Mouse (Mus musculus) gastrocnemius, adult 8-10 months (tissue): Measurements from ENCODE around the gene Krt32. TPM values are rescaled to one million over a fixed set of nuclear protein-coding genes. Genes with fewer than 3 reads are reported as not detected.

Experiments used
- DNase-seq, 2 experiments: peaks; one replicate each; pipeline ENCODE4 v3.0.0; 2022; ENCODE audit warnings: low spot score in 2 of 2
- total RNA-seq, 4 experiments: library from RNA; stranded (reverse); gene quantifications; 2 replicates each; pipeline ENCODE4 v1.2.4; 2022

The Krt32 gene
- total RNA-seq, result not detected

DNA sequence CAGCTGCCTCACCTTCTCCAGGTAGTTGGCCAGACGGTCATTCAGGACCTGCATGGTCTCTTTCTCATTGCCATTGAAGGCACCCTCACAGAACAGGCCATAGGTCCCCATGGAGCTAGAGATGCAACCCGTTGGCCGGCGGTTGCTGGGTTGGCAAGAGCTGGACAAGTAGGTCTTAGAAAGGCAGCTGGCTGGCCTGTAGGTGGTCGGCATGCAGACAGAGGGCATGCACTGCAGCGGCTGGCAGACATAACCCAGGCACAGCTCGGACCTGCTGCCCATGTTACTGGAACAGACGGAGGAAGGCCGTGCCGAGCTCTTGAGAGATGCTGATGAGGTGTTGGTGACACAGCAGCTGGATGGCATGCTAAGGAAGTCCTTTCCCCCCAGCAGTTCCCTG, at the start of gene Krt32:
Krt32 (minus strand) TSS at position 366 of the 400 bp plus-strand sequence.
- DNase-seq, result no peak

DNA sequence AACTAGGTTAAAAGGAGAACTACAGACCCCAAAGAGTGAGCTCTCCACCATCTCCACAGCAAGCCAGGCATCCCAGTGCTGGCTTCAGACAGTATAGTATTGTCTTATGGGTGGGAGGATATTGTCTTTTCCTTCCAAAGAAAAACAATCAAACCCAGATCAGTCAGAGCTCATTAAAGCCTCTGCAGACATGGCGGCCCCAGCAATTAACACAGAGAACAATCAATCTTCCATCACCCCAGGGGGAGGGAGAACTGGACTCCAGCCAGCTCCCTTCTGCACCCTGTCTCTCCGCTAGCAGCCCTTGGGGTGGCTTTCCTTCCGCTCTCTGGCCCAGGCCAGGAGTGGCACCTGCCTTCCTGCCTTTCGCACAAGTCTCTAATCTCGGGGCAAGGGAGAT, 49.7 kb upstream of the Krt32 start:
- DNase-seq, result no peak

DNA sequence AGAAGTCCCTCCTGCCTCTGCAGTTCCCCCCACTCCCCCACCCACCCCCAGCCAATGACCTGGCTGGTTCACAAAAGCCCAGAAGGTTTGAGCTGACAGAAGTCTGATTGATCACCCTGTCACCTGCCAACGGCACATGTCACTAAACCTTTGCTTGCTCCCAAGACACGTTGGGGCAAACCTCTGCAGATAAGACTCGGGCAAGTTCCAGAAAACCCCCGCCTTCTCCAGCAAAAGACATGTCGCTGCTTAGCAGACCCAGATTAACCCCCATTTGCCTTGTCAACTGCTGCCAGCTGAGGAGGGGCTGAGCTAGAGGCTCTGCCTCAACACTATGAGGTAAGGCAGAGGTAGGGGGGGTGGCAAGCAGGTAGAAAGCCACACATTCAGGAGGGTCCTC, 48.5 kb upstream of the Krt32 start:
- no peak for DNase-seq

DNA sequence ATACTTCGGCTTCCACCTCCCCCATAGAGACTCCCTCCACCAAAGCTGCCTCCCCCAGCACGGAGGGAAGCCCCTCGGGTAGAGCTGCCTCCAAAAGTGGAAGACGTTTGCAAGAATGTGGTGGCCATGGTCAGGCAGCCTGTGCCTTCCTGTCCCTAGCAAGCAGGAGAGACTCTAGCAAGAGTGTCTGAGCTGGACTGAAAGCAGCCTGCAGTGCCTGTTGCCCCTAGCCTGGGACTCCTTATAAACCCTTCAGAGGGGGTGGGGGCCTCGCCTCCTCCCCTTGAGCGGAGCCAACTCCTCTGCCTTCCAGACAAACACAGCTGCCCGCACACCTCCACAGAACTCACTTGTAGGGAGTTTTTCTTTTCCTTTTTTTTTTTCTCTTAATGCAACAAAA, 47.7 kb upstream of the Krt32 start, which contains the start of gene Krt15:
Krt15 (minus strand) TSS at position 198 of the 400 bp plus-strand sequence.
- DNase-seq, result no peak

DNA sequence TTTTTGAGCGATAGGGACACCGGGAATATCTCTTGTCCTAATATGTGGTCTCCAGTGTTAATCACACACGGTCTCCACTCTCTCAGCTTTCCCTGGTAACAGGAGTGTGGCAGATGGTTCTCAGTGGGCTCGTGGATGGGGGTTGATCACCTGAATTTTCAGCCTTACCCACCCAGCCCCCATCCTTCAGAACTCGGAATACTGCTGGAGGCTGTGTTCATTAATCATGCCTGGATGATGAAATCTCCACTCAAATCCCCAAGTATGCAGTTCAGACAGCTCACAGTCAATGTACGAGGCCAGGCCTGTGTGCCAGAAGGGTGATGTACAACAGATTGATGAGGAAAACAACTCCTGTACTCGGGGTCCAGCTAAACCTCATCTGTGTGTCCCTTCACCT, 36.9 kb upstream of the Krt32 start:
- DNase-seq, result no peak

DNA sequence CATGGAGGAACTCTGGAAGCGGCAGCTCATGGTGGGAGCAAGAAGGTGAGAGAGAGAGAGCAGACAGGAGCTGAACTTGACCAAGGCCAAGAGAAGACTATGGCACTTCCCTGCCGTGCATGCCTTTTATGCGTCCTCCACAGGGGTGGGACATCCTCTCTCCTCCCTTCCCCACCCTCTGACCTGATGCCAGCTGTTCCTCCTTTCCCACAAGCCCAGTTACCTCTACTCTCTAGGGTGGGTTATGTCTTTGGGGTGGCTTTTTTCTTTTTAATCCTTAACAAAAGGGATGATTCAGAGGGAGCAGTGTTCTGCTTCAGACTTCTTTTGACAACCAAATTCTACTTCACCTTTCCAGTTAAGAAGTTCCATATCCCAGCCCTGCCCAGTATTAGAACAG, 33.4 kb upstream of the Krt32 start, which contains the start of gene Krt13:
Krt13 (minus strand) TSS at position 101 of the 400 bp plus-strand sequence.
- no peak for DNase-seq

DNA sequence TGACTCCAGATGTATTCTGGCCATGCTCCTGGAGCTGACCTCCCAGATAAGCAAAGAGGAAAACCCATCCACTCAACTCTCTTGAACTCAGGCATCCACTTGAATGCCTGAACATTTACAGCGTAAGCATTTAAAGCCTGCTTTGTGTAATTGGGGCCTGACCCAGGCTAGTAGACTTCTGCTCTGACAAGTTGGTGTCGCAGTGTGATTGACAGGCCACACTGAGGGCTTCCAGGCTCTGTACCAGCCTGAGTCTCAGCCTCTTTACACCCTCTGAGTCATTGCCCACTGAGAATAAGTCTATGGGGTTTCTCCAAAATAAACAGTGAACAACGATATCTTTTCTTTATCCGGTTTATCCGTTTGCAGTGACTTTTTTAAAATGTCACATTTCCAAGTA, 32.3 kb upstream of the Krt32 start:
- no peak for DNase-seq

DNA sequence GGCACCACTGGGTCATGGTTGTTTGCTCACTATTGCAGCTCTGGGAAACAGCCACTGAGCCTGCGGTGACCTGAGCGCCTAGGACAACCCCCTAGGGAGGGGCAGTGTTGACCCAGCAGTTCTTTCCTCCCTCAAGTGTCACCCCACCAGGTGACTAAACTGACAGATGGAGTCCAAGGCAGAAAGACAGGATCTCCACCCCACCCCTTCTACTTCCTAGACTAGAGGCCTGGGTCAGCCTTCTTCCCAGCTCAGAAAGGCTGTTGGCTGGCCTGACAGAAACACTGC, 25.7 kb upstream of the Krt32 start:
- DNase-seq, result no peak

DNA sequence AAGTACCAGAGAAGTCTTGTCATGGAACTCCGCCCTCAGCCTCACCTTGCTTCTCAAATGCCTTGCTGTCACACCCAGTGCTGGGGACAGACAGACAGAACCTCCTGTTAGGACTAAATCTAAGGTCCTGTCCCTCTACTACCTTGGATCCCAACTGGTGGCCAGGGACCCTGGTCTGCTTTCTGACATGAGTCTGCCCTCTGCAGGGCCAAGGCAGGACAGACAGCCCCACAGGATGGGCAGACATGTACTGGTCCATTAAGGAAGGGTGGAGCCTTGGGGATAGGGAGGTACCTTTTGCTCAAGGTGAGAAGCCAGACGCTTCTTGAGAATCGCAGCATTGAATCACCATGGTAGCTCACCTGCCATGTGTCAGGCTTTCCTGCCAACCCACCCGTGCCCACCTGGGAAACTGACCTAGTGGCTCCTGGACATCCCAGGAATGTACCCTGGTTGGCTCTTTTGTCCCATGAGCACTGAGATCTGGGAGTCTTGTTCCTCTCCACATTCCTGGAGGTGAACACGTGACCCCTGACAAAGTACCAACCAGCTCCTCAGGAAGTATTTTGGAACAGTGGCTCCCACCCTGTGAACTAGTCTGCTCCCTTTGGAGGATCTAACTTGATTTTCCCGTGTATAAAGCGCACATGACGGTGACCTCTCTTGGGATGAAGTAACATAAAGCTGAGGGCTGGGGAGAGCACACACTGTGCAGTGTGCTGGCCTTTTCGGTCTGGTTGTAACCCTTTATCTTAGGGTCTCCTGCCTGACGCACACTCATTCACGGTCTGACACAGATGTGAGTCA, 25.1 kb upstream of the Krt32 start:
- no peak for DNase-seq

DNA sequence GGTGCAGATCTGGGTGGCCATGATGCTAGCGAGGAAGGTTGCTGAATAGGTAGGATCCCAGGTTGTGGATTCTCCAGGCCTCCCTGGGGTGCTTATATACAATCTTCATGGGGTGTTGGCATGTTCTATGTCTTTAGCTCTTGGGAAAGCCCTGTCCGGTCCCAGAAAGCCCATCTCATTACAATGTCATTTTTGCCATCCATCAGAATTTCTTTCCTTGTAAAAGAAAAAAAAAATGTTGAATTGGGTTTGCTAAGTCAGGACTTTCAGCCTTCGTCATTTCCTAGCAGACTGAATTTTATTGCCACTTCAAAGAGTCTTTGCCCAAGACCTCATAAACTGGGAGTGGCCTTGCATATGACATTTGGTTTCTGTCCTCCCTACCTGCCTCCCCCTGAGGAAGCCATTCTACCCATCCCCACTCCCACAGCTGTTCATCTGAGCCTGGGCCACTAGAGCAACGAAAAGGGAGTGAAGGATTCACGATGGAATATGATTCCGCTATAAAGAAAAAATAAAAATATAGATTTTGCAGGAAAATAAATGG, 17.6 kb upstream of the Krt32 start, which contains the start of gene Krt36:
Krt36 (minus strand) TSS at position 51 of the 547 bp plus-strand sequence.
- no peak for DNase-seq

DNA sequence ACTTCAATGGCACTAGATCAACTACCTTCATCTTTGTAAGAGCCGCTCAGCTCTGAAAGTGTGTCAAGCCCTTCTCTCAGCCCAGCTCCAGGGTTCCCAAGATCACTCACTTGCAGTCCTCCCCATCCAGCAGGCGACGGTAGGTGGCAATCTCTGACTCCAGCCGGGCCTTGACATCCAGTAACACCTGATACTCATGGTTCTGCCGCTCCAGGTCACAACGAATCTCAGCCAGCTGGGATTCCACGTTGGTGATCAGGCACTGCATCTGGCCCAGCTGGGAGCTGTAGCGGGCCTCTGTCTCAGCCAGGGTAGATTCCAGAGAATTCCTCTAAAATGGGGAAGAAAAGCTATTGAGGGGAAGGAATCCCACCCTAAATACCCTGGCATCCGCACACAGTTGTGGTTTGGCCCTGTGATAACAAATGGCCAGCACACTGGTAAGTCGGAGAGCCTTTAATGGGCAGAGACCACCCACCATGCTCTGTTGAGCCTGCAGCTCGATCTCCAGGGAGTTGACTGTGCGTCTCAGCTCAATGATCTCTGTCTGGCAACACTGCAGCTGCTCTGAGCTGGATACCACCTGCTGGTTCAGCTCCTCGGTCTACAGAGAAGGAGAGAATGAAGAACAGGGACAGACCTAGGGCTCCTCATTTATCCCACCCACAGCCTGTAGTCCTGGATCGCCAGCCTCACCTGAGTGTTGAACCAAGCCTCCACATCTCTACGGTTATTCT, 14.8 kb upstream of the Krt32 start:
- no peak for DNase-seq

DNA sequence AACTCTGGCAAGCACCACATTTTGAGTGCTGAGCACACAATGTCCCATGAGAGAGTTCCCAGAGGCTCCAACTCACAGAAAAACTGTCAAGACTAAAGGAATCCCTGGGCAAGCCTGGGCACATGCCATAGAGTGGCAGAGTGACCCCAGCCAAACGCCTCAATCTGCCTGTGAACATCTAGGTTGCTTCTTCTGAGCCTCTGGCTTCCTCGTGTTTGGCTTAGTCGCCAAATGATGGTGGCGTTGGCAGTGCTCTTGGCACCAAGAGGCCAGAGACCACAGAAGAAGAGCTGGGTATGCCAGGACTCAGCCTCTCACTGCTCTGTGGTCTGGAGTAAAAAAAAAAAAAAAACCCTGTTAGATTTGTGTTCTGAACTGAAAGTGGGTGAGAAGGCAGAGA, 12.4 kb upstream of the Krt32 start:
- no peak for DNase-seq

DNA sequence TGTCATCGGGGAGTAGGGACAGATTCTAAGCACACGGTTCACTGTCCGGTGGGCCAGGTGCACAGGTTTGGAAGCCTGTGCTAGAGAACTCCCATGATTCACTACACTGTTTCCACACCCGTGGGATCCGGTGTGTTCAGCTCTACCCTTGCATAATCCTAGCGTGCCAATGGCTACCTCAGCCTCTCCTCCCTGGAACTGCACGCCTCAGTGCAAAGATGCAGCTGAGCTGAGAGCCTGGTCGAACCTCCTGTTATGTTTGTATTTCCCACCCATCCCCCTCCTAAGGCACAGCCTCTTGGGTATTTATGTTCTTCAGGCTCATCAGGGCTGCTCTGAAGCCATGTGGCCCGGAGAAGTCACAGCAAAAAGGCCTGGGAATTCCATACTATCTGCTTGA, 9.8 kb upstream of the Krt32 start:
- DNase-seq, result no peak

DNA sequence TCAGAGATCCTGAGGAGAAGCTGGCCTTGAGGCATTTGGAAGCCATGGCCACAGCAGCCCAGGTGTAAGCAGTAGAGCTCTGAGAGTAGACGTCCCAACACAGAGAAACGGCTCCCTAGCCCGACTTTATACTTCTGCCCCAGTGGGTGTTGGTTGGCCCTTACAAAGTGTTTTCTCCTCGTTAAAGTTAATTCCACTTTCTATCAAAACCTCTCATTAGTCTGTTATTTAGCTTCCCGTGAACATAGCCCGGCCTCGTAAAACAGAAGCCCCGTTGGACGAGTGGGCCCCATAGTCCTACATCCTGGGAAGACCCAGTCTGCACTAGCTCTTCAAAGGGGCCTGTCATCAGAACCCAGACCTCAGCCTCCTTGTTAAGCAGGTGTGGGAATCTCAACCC, 8.1 kb upstream of the Krt32 start, which contains the start of gene Krt35:
Krt35 (minus strand) TSS at position 101 of the 400 bp plus-strand sequence.
- no peak for DNase-seq

DNA sequence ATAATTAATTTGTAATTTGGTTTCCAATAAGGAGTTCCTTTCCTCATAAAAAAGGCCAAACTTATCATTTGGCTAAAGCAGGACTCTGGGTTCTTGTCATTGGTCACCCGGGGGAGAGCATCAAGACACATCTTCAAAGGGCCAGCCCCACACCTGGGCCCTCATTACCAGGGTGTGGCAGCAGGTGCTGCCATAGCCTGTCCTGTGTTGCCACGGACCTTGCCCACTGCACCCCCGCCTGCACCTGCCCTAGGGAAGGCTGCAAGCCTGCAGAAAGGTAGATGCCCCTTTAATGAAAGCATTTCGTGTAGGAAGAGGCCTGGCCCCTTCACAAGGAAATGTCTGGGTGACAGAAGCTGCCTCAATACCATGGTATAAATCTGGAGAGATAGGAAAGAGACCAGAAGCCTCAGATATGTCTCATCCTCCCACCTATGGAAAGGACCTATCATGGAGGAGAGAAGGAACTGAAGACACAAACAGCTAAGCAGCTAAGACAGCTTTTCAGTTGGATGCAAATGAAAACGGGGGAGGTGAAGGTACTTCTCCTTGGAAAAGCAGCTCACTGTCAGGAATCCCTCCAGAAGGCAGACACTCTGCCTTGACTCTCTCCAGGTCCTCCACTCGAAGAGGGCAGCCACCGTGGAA, 476 bp upstream of the Krt32 start:
- DNase-seq, result no peak

DNA sequence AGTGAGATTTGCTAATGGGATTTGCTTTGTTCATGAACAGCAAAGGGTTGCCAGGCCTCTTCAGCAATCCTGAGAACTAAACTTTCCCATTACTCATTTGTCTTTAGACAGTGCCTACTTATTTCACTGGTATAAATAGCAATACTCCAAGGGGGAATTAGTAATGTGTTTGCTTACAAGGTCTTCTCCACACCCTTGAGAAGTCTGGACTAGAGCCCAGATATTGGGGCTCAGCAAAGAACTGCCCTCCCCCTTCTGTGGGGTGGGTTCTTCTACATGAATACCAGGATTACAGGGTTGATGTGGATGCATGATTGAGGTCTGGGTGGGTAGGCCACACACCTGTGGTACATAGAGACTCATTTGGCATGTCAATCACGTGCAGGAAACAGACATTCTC, 14.2 kb downstream of the Krt32 start:
- no peak for DNase-seq

DNA sequence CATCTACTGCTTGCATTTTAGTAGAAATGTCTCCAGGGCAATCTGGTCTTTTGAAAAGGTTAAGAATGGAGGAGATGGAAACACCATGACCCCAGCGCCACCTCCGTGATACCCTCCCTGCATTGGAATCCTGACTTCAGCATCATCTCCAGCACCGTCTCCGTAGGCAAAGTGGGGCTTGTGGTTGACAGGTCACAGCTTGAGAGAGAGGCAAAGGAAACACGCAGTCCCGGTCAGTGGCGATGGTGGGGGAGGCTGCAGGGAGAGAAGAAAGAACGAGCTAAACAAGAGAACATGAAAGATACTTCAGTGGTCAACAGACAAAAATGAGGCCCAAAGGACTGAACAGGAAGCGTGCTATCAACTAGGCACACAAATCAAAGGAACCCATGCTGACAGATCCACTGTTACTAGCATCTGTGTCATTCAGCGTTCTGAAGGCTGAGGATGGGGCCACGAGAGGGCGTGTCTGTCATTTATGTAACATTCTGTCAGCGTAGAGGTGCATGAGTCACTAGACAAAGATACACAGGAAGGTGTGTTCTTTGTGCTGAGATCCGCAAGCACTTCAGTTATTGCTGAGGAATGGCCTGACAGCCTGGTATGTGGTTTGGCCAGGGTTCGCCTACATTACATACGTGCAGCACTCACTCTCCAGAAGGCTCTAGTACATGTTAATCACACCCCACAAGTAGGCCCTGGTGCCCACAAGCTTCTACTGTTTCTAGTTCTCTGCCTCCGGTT, 20.6 kb downstream of the Krt32 start:
- no peak for DNase-seq

DNA sequence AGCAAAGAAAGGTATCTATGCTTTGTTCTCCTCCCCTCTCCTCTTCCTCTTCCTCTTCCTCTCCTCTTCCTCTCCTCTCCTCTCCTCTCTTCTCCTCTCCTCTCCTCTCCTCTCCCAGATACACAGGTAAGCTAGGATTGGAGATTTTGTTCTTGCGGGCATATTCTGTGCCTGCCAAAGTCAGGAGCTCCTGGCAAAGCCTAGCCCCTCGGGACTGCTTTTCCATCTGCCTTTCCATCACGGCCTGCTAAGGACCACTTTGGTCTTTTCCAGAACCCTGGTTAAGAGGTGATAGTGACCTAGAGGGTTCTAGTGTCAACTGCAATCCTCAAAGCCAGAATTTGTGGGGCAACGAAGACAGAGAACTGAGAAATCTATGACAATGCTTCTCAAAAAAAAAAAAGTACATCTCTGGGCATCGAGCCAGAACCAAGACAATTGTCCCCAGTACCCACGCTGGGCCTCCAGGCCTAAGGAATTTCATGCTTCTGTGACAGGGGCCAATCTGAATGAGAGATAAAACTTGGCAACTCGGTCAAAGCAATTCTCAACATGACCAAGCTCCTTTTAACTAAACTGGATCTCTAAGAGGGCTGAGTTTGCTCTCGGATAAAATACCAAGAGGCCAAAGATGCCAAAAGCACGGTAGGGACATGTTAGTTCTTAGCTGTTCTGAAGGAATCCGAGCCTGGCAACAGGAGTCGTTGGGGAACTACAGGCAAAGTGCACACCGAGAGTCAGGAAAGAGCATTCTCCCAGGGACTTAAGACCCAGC, 21.6 kb downstream of the Krt32 start:
- no peak for DNase-seq

DNA sequence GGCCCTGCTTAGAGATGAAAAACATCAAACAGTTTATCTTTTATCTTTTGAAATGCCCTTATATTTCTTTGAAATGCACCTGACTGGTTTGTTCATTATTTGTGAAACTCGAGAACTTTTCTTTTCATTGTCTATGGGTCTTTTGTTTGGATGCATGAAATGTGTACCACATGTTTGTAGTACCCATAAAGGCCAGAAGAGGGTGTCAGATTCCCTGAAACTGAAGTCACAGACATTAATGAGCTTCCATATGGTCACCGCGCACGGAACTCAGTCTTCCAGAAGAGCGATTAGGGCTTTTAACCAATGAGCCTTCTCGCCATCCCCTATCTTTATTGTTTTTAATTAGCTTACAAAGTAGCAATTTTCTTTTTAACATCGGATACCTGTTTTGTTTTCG, 29.2 kb downstream of the Krt32 start:
- no peak for DNase-seq
